Mouse (Mus musculus) erythroblast, adult 5-6 weeks (primary cell): ENCODE data around the gene Ckm. TPM values are rescaled to one million over a fixed set of nuclear protein-coding genes. Genes with fewer than 3 reads are reported as not detected.
A peak's percentile ranks its signal among the peaks of the same experiment; 100 is the strongest.

Experiments used
- ATAC-seq: replicated peaks from 2 replicates; pipeline ENCODE4 v1.8.0; 2016; ENCODE audit warnings: moderate number of reproducible peaks, mild to moderate bottlenecking, moderate TSS enrichment, inconsistent platforms; ENCODE audit not compliant: poor library complexity, low FRiP score, severe bottlenecking
- total RNA-seq, 2 experiments: library from RNA; stranded (forward) in 1 of 2; stranded (reverse) in 1 of 2; fragments of 150-400 nt in 1 of 2; fragments of 200-764, 138-1000 nt in 1 of 2; gene quantifications; 2 replicates each; pipeline versions ENCODE4 v1.2.3 to v1.2.4; 2015 to 2017; ENCODE audit warnings: low replicate concordance in 2 of 2

The Ckm gene
- total RNA-seq, 2 experiments from 2014 or later = not detected

DNA sequence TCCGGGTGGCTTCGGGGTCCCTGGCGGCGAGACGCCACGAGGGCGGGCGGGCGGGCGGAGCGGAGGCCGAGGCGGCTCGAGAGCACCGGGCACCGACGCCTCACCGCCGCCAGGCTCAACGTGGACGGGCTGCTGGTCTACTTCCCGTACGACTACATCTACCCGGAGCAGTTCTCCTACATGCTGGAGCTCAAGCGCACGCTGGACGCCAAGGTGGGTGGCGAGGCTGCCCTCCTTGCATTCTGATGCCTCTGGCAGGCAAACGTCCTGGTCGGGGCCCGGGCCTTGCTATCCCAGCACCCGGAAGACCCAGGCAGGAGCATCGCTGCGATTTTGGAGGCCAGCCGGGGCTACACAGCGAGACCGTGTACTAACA lies 22.4 kb upstream of the Ckm start:
- ATAC-seq = peak; percentile 52

DNA sequence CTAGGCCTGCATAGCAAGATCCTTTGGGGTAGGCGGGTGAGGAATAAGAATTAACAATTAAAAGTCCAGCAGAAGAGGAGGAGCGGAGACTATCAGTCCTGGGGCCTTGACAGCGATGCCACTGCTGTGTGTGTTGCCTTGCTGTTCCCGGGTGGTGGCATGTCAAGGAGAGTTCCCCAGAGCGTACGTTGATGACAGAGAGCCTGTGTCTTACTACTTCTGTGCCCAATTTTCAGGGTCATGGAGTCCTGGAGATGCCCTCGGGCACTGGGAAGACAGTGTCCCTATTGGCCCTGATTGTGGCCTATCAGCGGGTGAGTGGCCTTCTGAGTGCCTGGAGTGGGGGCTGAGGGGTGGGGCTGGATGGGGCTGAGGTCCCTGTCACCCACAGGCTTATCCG lies 20.9 kb upstream of the Ckm start:
- no peak for ATAC-seq

GRCm38 (mm10) chr7:19388699-19389413 lies 15.7 kb upstream of the Ckm start:
- no peak for ATAC-seq

DNA sequence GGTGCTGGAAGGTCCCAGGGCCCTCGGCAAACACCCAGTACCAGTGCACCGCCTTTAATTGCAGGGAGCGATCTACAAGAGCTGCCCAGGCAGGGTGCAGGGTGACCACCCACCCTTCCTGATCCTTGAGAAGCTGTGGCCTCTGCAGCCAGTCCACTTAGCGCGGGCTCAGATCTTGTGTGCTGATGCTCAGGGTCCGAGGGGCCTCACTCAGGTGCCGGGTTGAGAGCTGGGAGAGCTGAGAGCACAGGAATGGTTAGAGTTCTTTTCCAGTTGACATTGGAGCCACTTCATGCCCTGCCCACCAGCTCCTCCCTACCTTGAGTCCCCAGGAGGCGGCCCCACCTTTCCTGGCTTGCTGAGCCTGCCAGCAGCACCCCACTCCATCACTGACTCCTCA lies 10.1 kb upstream of the Ckm start:
- no peak for ATAC-seq

- no peak for ATAC-seq
These were observed 4.9 kb upstream of the Ckm start for GRCm38 (mm10) chr7:19399496-19400280.

- no peak for ATAC-seq
These were observed 3.6 kb upstream of the Ckm start for GRCm38 (mm10) chr7:19400946-19401345.

DNA sequence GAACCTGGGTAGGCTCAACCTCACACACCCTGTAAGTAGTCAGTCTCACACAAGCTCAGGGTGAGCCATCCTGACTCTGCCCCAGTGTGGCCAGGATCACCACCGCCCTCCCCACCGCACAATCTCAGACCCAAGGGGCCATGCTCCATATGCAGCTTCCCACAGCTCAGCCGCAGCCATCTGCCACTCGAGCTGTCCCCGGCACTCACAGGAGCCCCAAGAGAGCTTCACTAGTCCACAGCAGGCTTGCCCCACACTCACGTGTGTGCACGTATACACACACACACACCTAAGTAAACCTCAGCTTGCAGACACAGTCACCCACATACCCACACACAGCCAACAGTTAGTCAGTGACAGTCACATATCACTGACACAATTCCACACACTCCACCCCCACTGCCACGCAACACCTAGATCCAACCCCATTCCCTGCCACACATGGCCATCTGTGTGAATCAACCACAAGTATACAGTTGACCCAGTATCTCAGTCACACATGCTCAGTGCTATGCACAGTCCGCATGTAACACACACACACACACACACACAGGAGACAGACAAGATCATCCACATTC lies 2.0 kb upstream of the Ckm start:
- ATAC-seq = no peak

DNA sequence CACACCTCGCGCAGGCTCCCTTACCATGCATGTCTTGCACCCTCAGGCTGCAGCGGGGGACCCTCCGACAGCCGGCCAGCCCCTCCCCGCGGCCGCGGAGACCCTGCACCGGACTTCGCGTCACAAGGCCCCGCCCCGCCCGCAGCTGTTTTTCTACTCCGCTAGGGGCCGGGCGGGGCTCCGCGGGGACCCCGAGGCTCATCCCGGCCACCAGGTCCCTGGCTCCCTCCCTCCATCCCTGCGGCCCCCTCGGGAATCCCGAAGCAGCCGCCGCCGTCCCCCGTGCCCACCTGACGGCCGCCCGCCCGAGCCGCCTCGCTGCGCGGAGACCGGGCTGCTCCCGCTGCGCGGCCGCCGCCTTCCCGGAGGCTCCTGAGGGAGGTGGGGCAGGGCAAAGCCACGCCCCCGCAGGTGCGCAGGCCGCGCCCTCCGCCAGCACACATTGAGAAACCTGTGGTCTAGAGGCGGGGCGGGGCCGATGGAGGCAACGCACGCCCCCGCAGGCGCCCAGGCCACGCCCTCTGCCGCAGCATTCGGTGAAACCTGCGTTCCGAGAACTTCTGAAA lies 762 bp upstream of the Ckm start, which contains the start of gene Klc3:
TSS of gene Klc3 (minus strand) at position 374 of the 566 bp plus-strand sequence.
- ATAC-seq = no peak

DNA sequence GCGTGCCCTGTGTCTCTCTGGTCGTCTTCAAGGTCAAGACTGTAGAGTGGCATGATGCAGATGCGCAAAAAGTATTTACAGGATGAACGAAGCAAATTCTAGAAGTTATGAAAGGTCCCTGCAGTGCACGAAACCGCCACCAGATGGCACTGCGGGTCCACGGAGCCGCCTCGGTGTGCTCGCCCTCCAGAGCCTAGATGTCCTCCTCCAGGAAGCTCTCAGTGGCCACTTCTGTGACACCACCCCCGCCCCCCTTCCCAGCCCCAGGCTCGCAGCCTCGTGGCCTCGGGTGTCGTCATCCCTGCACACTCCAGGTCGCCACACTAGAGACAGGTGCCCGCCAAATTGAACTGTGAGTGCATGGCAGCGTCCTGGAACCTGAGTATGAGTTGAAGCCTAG lies 841 bp downstream of the Ckm start:
- peak; percentile 78 for ATAC-seq

DNA sequence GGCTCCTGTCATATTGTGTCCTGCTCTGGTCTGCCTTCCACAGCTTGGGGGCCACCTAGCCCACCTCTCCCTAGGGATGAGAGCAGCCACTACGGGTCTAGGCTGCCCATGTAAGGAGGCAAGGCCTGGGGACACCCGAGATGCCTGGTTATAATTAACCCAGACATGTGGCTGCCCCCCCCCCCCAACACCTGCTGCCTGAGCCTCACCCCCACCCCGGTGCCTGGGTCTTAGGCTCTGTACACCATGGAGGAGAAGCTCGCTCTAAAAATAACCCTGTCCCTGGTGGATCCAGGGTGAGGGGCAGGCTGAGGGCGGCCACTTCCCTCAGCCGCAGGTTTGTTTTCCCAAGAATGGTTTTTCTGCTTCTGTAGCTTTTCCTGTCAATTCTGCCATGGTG lies 5.2 kb downstream of the Ckm start:
- no peak for ATAC-seq

DNA sequence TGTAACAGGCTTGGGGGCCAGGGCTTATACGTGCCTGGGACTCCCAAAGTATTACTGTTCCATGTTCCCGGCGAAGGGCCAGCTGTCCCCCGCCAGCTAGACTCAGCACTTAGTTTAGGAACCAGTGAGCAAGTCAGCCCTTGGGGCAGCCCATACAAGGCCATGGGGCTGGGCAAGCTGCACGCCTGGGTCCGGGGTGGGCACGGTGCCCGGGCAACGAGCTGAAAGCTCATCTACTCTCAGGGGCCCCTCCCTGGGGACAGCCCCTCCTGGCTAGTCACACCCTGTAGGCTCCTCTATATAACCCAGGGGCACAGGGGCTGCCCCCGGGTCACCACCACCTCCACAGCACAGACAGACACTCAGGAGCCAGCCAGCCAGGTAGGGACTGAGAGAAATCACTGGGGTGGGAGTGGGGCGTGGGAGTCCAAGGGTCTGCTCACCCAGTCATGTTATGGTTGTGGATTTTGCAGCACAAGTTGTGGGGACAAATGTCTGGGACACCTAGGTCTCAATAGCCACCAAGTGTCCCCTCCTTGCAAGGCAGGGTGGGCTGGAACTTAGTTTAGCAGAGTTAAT lies 6.3 kb downstream of the Ckm start:
- ATAC-seq = no peak

DNA sequence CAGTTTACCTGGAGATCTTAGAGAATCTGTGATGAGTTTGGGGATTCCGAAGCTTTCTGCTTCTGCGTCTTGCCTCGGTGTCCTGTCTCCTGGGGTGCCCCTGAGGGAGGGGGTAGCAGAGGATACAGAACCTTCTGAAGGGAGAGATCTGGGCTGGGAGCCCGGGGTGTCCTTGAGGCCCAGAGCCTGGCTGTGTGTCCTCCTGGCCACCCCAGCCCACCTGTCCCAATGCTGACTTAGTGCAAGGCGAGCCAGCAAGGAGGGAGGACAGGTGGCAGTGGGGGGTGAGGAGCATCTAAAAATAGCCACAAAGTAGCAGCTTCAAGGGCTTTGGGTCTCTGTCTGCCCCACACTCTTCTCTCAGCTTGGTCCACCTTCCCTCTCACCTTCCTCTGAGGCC lies 7.2 kb downstream of the Ckm start:
- ATAC-seq = no peak

DNA sequence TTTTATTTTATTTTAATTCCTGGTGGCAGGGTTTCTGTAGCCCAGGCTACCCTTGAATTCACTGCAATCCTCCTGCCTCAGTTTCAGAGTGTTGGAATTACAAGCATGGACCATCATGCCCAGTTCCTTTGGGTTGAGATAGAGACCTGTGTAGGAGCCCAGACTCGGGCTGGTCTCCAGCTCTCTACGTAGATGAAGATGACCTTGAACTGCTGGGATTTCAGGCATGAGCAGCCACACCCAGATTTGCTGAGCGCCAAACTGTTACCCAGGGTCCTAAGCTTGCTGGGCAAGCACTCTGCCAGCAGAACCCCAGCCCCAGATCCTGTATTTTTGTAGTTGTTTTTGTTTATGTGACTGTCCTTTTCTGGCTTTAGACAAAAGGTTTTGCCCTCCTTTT lies 8.9 kb downstream of the Ckm start:
- ATAC-seq = no peak

- ATAC-seq = no peak
These were observed 12.0 kb downstream of the Ckm start for GRCm38 (mm10) chr7:19416590-19416989.

GRCm38 (mm10) chr7:19420121-19420520 lies 15.5 kb downstream of the Ckm start:
- no peak for ATAC-seq

GRCm38 (mm10) chr7:19420821-19421636 lies 16.5 kb downstream of the Ckm start:
- peak; percentile 88 for ATAC-seq

- ATAC-seq = no peak
These were observed 18.5 kb downstream of the Ckm start for GRCm38 (mm10) chr7:19423083-19423482.

DNA sequence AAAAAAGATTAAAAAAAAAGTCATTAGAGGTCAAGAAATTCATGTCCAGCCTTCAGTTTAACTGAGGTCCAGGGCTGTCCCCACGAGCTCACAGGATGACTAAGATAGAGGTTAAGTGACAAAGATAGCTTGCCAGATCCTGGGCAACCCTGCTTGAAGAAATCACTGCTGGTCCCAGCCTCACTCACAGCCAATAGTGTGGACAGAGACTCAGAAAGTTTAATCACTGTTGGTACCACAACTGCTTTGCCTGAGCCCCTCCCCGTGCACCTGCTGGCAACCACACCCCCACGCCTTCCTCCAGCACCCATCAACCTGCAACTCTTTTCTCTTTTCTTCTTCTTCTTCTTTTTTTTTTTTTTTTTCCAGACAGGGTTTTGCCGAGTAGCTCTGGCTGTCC lies 19.5 kb downstream of the Ckm start:
- no peak for ATAC-seq

GRCm38 (mm10) chr7:19426349-19426748 lies 21.8 kb downstream of the Ckm start:
- ATAC-seq = no peak

DNA sequence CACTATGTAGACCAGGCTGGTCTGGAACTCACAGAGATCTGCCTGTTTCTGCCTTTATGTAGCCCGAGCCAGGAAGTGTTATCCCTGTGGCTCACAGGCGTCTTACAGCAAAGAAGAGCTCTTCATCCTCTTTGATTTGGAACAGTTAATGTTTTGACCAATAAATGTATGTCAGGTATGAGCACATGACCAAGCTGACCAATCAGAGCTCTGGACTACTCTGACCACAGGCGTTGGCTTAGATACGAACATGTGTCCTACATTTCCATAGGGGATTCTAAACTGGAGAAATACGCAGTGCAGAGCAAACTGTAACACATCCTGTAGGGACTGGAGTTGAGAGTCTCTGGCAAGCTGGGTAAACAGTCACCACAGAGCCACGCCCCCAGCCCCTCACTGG lies 22.3 kb downstream of the Ckm start:
- ATAC-seq = no peak
